Mouse (Mus musculus) bone marrow, adult 2 months (tissue): ENCODE results near the gene Grik4. TPM values are rescaled to one million over a fixed set of nuclear protein-coding genes. Genes with fewer than 3 reads are reported as not detected.

Experiments used
- H3K27ac ChIP-seq: fragments of 200-500 bp; 2 replicates; pipeline ENCODE4 v1.5.1; 2012; ENCODE audit warnings: low read depth, mild to moderate bottlenecking, control low read depth, inconsistent platforms, low read length; ENCODE audit not compliant: control insufficient read depth, poor library complexity, insufficient read depth
- H3K4me1 ChIP-seq: fragments of 200-500 bp; 2 replicates; pipeline ENCODE4 v1.6.1; 2011; ENCODE audit warnings: low read length; ENCODE audit not compliant: control insufficient read depth, insufficient read depth
- H3K4me3 ChIP-seq: fragments of 200-500 bp; replicated peaks from 2 replicates; pipeline ENCODE3; 2011; ENCODE audit warnings: mild to moderate bottlenecking, low read depth, low read length, control low read depth; ENCODE audit not compliant: control insufficient read depth
- CTCF ChIP-seq: fragments of 200-500 bp; IDR thresholded peaks from 2 replicates; pipeline ENCODE4 v1.5.1; 2011; ENCODE audit warnings: low read length, control low read depth; ENCODE audit not compliant: control insufficient read depth, insufficient read depth
- POLR2A ChIP-seq: fragments of 200-500 bp; IDR thresholded peaks from 2 replicates; pipeline ENCODE4 v1.6.1; 2011; ENCODE audit warnings: low read depth, mild to moderate bottlenecking, control low read depth, low read length, borderline replicate concordance; ENCODE audit not compliant: control insufficient read depth
- WGBS: fragments of 180-500 bp; shearing (Covaris S2); methylation state at CpG from one replicate; pipeline ENCODE4 v1.1.7; 2018; 5-methylcytosine and 5-hydroxymethylcytosine counted together
- polyA plus RNA-seq: library from polyadenylated mRNA; stranded (reverse); fragments of >200 nt; gene quantifications from 2 replicates; pipeline ENCODE4 v1.2.4, GENCODE M21; 2011; ENCODE audit warnings: low replicate concordance; ENCODE audit not compliant: missing spikeins, insufficient read depth, insufficient read length

The Grik4 gene
- polyA plus RNA-seq, 1 experiment = 4.1 TPM

DNA sequence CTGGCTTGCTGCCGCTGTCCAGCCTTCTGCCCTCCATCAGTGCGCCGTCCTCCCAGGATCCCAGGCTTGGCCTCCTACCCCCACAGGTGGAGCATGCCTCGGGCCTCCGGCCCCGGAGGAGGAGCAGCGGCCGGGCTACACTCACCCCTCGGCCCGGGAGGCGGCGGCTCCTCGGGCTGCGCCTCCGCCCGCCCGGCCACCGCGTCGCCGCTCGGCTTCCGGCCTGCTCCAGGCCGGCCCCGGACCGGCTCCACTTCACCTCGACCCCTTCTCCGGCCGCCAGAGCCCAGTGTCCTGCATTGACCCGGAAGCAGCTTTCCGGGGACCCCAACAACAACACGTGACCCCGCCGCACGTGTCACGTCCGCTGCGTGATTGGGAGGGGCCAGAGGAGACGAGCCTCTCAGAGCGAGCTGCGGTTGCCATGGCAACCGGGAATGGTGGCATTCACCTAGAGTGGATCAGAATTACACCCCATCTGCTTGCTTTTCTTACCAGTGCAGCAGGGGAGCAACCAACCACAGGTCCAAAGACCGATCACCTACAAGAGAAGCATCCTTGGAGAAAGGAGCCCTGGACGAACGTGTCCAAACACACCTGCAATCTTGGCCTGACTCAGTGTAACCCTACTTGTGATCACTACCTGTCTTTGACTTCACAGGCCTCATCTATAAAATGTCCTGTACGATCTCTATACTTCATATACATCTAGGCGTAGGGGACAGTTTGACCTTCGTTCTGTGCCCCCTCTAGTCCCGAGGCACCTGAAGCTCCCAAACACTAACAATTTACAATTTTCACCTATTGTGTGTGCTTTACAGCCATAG lies 472.2 kb downstream of the Grik4 start:
- TF ChIP-seq CTCF = no peak
- TF ChIP-seq POLR2A = peak; percentile 42; the same call in 1 of the 2 replicates
- Histone ChIP-seq H3K4me3 (peak overlapping the region; percentile 77), H3K4me1 (peaks cover 2% of the 10 kb centered on the region; the same call in 1 of the 2 replicates), H3K27ac (peak overlapping the region; percentile 58; the same call in 1 of the 2 replicates)
- WGBS = 10% methylated on average over 48 of the region's 49 CpGs

DNA sequence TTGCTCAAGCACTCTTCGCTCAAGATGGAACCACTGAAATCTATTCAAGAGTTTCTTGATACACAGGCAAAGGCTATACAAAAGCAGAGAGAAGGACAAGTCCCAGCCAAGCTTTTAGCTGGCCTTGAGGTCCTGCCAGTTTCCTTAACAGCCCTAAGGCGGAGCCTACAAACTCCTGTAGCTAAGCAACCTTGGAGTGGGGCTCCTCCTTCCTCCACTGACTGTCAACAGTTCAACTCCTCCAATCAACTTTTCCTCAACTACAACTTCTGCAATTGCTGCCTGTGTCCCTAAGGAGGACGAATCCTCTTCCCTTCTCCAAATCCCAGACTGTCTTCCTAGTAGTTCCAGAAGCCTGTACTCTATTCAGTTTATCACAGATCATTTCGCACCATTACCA lies 473.1 kb downstream of the Grik4 start:
- H3K4me1 ChIP-seq = peaks cover 4% of the 10 kb centered on the region; the same call in 1 of the 2 replicates
- peak overlapping the region; percentile 77 for H3K4me3 ChIP-seq
- TF ChIP-seq CTCF (no peak), POLR2A (no peak)
- 31% methylated on average over 4 of the region's 4 CpGs for WGBS
- H3K27ac ChIP-seq = 0 out of 2 replicates have a peak overlapping the region, but pooled peaks have one; percentile 20

DNA sequence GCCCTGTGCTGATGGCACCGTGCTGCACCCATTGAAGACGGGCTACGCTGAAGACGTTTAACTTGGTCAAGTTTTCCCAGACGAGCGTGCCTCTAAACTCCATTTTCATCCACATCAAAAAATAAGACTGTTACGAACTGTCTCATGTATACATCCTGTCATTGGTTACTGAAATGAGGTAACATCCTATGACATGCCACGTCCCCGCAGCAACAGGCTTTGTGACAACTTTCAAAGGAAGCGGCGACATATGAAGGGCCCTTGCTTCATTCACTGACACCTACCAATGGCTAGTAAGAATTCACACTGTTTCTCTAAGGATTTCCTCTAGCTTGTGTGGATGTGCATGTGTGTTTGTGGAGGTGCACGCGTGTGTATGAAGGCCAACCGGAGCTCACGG lies 475.0 kb downstream of the Grik4 start:
- WGBS = 75% methylated on average over 15 of the region's 15 CpGs
- Histone ChIP-seq H3K4me3 (no peak overlapping the region), H3K4me1 (peaks cover 7% of the 10 kb centered on the region; the same call in 1 of the 2 replicates), H3K27ac (no peak overlapping the region)
- TF ChIP-seq POLR2A (no peak), CTCF (no peak)

DNA sequence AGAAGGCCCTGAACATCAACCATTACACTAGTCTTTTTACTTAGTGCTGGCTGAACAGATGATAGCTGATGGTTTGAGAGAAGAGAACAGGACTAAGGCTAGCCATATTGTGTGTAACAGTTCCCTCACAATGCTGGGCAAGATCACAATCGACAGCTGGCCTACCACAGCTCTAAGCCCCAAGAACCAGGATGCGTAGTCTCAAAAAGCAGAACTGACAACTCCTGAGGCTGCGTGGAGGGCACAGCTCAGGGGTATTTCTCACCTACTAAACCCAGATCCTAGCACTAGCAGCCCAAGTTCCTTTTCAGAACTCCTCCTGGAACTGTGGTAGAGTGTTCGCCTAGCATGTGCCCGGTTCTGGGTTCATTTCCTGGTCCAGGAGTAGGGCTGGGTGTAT lies 475.9 kb downstream of the Grik4 start:
- Histone ChIP-seq H3K27ac (no peak overlapping the region), H3K4me3 (no peak overlapping the region), H3K4me1 (peaks cover 10% of the 10 kb centered on the region; the same call in 1 of the 2 replicates)
- TF ChIP-seq POLR2A = no peak
- no peak for TF ChIP-seq CTCF
- WGBS = 29% methylated on average over 5 of the region's 5 CpGs

Other genes starting within 250 kb of the Grik4 start
- 21.1 and 29.7 TPM in 2 replicates for gene Arhgef12, start 162.7 kb upstream of the Grik4 start, polyA plus RNA-seq
- gene Tmem136, start 172.1 kb upstream of the Grik4 start, polyA plus RNA-seq = 2.1 TPM in 1 of 2 replicates, not detected in the other